Mouse (Mus musculus) spleen, adult 2 months (tissue): Measurements from ENCODE around the gene Hint1.

Source experiments
- CTCF ChIP-seq: fragments of 200-500 bp; IDR thresholded peaks from 2 replicates; pipeline ENCODE4 v1.5.1; 2011; ENCODE audit warnings: mild to moderate bottlenecking, inconsistent platforms; ENCODE audit not compliant: insufficient read depth, insufficient read length, insufficient replicate concordance; ENCODE audit errors: extremely low read depth
- POLR2A ChIP-seq: fragments of 200-500 bp; IDR thresholded peaks from 2 replicates; pipeline ENCODE4 v1.6.1; 2011; ENCODE audit warnings: low read depth, low read length, inconsistent platforms

GRCm38 (mm10) chr11:54891341-54891740 lies 25.2 kb downstream of the Hint1 start:
- TF ChIP-seq POLR2A (no peak), CTCF (no peak)
